Mouse (Mus musculus): Measurements from ENCODE around the gene Cbfa2t3. TPM values are rescaled to one million over a fixed set of nuclear protein-coding genes. Genes with fewer than 3 reads are reported as not detected.

Gene Cbfa2t3
- polyA plus RNA-seq (2014; fragmentation: Illumina TruSeq; extraction: RNeasy Lipid Tissue Mini Kit (QIAGEN cat#74804); ENCODE audit: low read depth, low replicate concordance), result 9.8 TPM

GRCm38 (mm10) chr8:122699005-122699492 lies at the start of gene Cbfa2t3:
Gene Cbfa2t3 (minus strand): TSS chr8:122699109.

DNA sequence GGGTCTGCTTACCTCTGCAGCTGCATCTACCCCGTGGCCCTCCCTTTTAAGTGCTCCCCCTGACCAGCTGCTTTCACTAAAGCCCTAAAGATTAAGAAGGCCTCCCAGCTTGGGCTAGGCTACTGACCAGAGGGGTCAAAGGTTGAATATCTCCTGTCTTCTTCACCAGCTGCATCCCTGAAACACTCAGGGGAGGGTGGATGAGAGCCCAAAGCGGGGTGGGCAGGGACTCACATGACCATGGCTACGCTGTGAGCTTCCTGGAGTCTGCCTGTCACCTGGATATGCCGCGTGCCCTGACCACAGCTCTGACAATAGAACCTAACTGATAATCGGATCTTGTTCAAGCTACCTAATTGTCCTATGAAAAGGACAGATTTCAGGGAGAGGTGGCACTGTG lies 76.2 kb downstream of the Cbfa2t3 start, which contains the start of gene Pabpn1l:
Gene Pabpn1l, minus strand, starts transcription at position 13 of the 400 bp plus-strand sequence.

GRCm38 (mm10) chr8:122611295-122612133 lies 87.4 kb downstream of the Cbfa2t3 start, which contains the start of the genes Galns and Trappc2l:
Gene Galns (minus strand): TSS chr8:122611463.
Gene Trappc2l (plus strand): TSS chr8:122611640.

DNA sequence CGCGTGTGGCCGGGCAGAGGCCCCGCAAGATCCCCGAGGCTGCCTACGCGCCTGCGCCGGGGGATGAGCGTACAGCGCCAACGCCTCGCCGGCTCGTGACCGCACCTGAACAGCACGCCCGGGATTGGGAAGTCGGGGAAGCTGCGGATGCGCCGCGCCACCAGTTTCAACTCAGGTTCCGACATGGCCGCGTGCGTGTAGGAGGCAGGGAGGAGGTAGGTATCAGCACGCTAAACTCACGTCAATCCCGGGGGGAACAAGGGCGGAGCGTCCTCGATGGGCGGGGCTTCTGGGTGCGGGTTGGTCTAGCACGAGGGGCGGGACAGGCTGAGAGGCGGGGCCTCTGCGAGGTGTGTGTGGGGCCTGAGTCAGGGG lies 122.3 kb downstream of the Cbfa2t3 start, which contains the start of gene Aprt:
Gene Aprt, minus strand, starts transcription at position 262 of the 375 bp plus-strand sequence.

Other genes starting within 250 kb of the Cbfa2t3 start
- 4.3 TPM for gene Snai3, start 238.4 kb downstream of the Cbfa2t3 start, polyA plus RNA-seq (2014; fragmentation: Illumina TruSeq; extraction: RNeasy Lipid Tissue Mini Kit (QIAGEN cat#74804); ENCODE audit: low read depth, low replicate concordance)
- 35.8 TPM for gene Rnf166, start 223.0 kb downstream of the Cbfa2t3 start, polyA plus RNA-seq (2014; fragmentation: Illumina TruSeq; extraction: RNeasy Lipid Tissue Mini Kit (QIAGEN cat#74804); ENCODE audit: low read depth, low replicate concordance)
- 12.8 TPM for gene Ctu2, start 223.0 kb downstream of the Cbfa2t3 start, polyA plus RNA-seq (2014; fragmentation: Illumina TruSeq; extraction: RNeasy Lipid Tissue Mini Kit (QIAGEN cat#74804); ENCODE audit: low read depth, low replicate concordance)
- 20.7 TPM for gene Piezo1, start 147.8 kb downstream of the Cbfa2t3 start, polyA plus RNA-seq (2014; fragmentation: Illumina TruSeq; extraction: RNeasy Lipid Tissue Mini Kit (QIAGEN cat#74804); ENCODE audit: low read depth, low replicate concordance)
- 1.6 TPM for gene Cdt1, start 131.1 kb downstream of the Cbfa2t3 start, polyA plus RNA-seq (2014; fragmentation: Illumina TruSeq; extraction: RNeasy Lipid Tissue Mini Kit (QIAGEN cat#74804); ENCODE audit: low read depth, low replicate concordance)
- gene Aprt, start 122.2 kb downstream of the Cbfa2t3 start, polyA plus RNA-seq (2014; fragmentation: Illumina TruSeq; extraction: RNeasy Lipid Tissue Mini Kit (QIAGEN cat#74804); ENCODE audit: low read depth, low replicate concordance), result 35.1 TPM
- gene Galns, start 87.6 kb downstream of the Cbfa2t3 start, polyA plus RNA-seq (2014; fragmentation: Illumina TruSeq; extraction: RNeasy Lipid Tissue Mini Kit (QIAGEN cat#74804); ENCODE audit: low read depth, low replicate concordance), result 4.1 TPM
- gene Trappc2l, start 87.5 kb downstream of the Cbfa2t3 start, polyA plus RNA-seq (2014; fragmentation: Illumina TruSeq; extraction: RNeasy Lipid Tissue Mini Kit (QIAGEN cat#74804); ENCODE audit: low read depth, low replicate concordance), result 45.3 TPM
- gene Pabpn1l, start 76.4 kb downstream of the Cbfa2t3 start, polyA plus RNA-seq (2014; fragmentation: Illumina TruSeq; extraction: RNeasy Lipid Tissue Mini Kit (QIAGEN cat#74804); ENCODE audit: low read depth, low replicate concordance), result not detected
- 26.1 TPM for gene Acsf3, start 76.4 kb upstream of the Cbfa2t3 start, polyA plus RNA-seq (2014; fragmentation: Illumina TruSeq; extraction: RNeasy Lipid Tissue Mini Kit (QIAGEN cat#74804); ENCODE audit: low read depth, low replicate concordance)
- gene Cdh15, start 148.9 kb upstream of the Cbfa2t3 start, polyA plus RNA-seq (2014; fragmentation: Illumina TruSeq; extraction: RNeasy Lipid Tissue Mini Kit (QIAGEN cat#74804); ENCODE audit: low read depth, low replicate concordance), result not detected

All from heart, adult 10 weeks (tissue).